Mouse (Mus musculus) heart, embryonic 11.5 days (tissue): ENCODE data around the gene Xkr7. TPM values are rescaled to one million over a fixed set of nuclear protein-coding genes. Genes with fewer than 3 reads are reported as not detected.

ENCODE experiments used
- ATAC-seq: fragments of 200-750 bp; cut with Nextera tagmentation; replicated peaks from 2 replicates; pipeline ENCODE4 v1.8.0; 2017; ENCODE audit warnings: moderate library complexity; ENCODE audit not compliant: insufficient number of reproducible peaks, low FRiP score, low TSS enrichment
- H3K27ac ChIP-seq: fragments of 300-500 bp; sonication (generic); 2 replicates; pipeline ENCODE4 v1.5.1; 2014; ENCODE audit warnings: mild to moderate bottlenecking, low read depth, low read length
- H3K27me3 ChIP-seq: fragments of 300-500 bp; sonication (generic); 2 replicates; pipeline ENCODE4 v1.6.1; 2014; ENCODE audit warnings: mild to moderate bottlenecking, low read length, mixed read lengths; ENCODE audit not compliant: control insufficient read depth, insufficient read depth
- H3K36me3 ChIP-seq: fragments of 300-500 bp; sonication (generic); 2 replicates; pipeline ENCODE4 v1.6.1; 2014; ENCODE audit warnings: mild to moderate bottlenecking, low read length, moderate library complexity, mixed read lengths; ENCODE audit not compliant: control insufficient read depth, insufficient read depth
- H3K4me1 ChIP-seq: fragments of 300-500 bp; sonication (generic); 2 replicates; pipeline ENCODE4 v1.6.1; 2014; ENCODE audit warnings: low read length; ENCODE audit not compliant: control insufficient read depth, insufficient read depth
- H3K4me2 ChIP-seq: fragments of 300-500 bp; sonication (generic); 2 replicates; pipeline ENCODE4 v1.6.1; 2014; ENCODE audit warnings: mild to moderate bottlenecking, moderate library complexity
- H3K4me3 ChIP-seq: fragments of 300-500 bp; sonication (generic); 2 replicates; pipeline ENCODE4 v1.5.1; 2014; ENCODE audit warnings: low read depth, low read length
- H3K9ac ChIP-seq: fragments of 300-500 bp; sonication (generic); 2 replicates; pipeline ENCODE4 v1.6.1; 2014; ENCODE audit warnings: mild to moderate bottlenecking, low read depth, low read length, moderate library complexity
- H3K9me3 ChIP-seq: fragments of 300-500 bp; sonication (generic); replicated peaks from 2 replicates; pipeline ENCODE4 v1.6.1; 2016; ENCODE audit warnings: low read length; ENCODE audit not compliant: control insufficient read depth
- WGBS: fragments of 180-500 bp; shearing (Covaris S2); extraction: QIAGEN DNeasy Blood & Tissue Kit; methylation state at CpG from one replicate; pipeline ENCODE4 v1.1.7; 2014; ENCODE audit not compliant: insufficient replicate concordance; 5-methylcytosine and 5-hydroxymethylcytosine counted together
- polyA plus RNA-seq: library from polyadenylated mRNA; unstranded; fragments of >200 nt; fragmentation: Nextera tagmentation; extraction: Ambion mirVana; gene quantifications from 2 replicates; pipeline ENCODE4 v1.2.1, GENCODE M21; 2014

The Xkr7 gene
- polyA plus RNA-seq, 1 experiment from 2014 or later, result not detected

- Histone ChIP-seq H3K27me3 (peaks cover 4% of the 10 kb centered on the region; the same call in 1 of the 2 replicates), H3K9ac (no peak overlapping the region), H3K4me3 (no peak overlapping the region), H3K36me3 (no peaks in the 10 kb centered on the region), H3K4me2 (no peak overlapping the region), H3K4me1 (no peaks in the 10 kb centered on the region), H3K27ac (no peak overlapping the region), H3K9me3 (no peaks in the 10 kb centered on the region)
- WGBS, result 72% methylated on average over 6 of the region's 6 CpGs
- ATAC-seq, result no peak
Measured at GRCm38 (mm10) chr2:153085556-153085955, 53.9 kb downstream of the Xkr7 start.

- WGBS, result 78% methylated on average over 4 of the region's 4 CpGs
- H3K27me3 ChIP-seq, result no peaks in the 10 kb centered on the region
- H3K4me2 ChIP-seq, result no peak overlapping the region
- H3K9me3 ChIP-seq, result no peaks in the 10 kb centered on the region
- ATAC-seq, result no peak
- no peak overlapping the region for H3K27ac ChIP-seq
- H3K9ac ChIP-seq, result no peak overlapping the region
- H3K36me3 ChIP-seq, result no peaks in the 10 kb centered on the region
- H3K4me3 ChIP-seq, result no peak overlapping the region
- no peaks in the 10 kb centered on the region for H3K4me1 ChIP-seq
Measured at GRCm38 (mm10) chr2:153086166-153086565, 54.5 kb downstream of the Xkr7 start.

- Histone ChIP-seq H3K9me3 (no peaks in the 10 kb centered on the region), H3K4me1 (no peaks in the 10 kb centered on the region), H3K4me2 (no peak overlapping the region), H3K27ac (no peak overlapping the region), H3K36me3 (no peaks in the 10 kb centered on the region), H3K4me3 (no peak overlapping the region), H3K9ac (no peak overlapping the region), H3K27me3 (no peaks in the 10 kb centered on the region)
- WGBS, result 84% methylated on average over 10 of the region's 10 CpGs
- ATAC-seq, result no peak
Measured at GRCm38 (mm10) chr2:153087091-153087490, 55.4 kb downstream of the Xkr7 start.

GRCm38 (mm10) chr2:153089316-153089715 lies 57.7 kb downstream of the Xkr7 start:
- Histone ChIP-seq H3K4me2 (no peak overlapping the region), H3K27ac (no peak overlapping the region), H3K36me3 (no peaks in the 10 kb centered on the region), H3K9ac (no peak overlapping the region), H3K27me3 (no peaks in the 10 kb centered on the region), H3K9me3 (no peaks in the 10 kb centered on the region), H3K4me3 (no peak overlapping the region), H3K4me1 (no peaks in the 10 kb centered on the region)
- no peak for ATAC-seq
- WGBS, result 56% methylated on average over 2 of the region's 2 CpGs

GRCm38 (mm10) chr2:153090551-153091165 lies 59.0 kb downstream of the Xkr7 start:
- WGBS, result 37% methylated on average over 10 of the region's 10 CpGs
- no peak overlapping the region for H3K4me2 ChIP-seq
- no peak for ATAC-seq

More at GRCm38 (mm10) chr2:153090551-153091165, 59.0 kb downstream of the Xkr7 start:
- H3K36me3 ChIP-seq, result no peaks in the 10 kb centered on the region
- no peak overlapping the region for H3K27ac ChIP-seq
- no peak overlapping the region for H3K4me3 ChIP-seq
- H3K4me1 ChIP-seq, result no peaks in the 10 kb centered on the region
- H3K9me3 ChIP-seq, result no peaks in the 10 kb centered on the region
- H3K9ac ChIP-seq, result no peak overlapping the region
- H3K27me3 ChIP-seq, result no peaks in the 10 kb centered on the region

Other genes starting within 250 kb of the Xkr7 start
- gene Bcl2l1, start 200.1 kb upstream of the Xkr7 start, polyA plus RNA-seq, result 69.8 and 73.1 TPM in 2 replicates
- 81.0 and 88.3 TPM in 2 replicates for gene Tpx2, start 183.9 kb upstream of the Xkr7 start, polyA plus RNA-seq
- gene Mylk2, start 120.5 kb upstream of the Xkr7 start, polyA plus RNA-seq, result not detected in 2 replicates
- gene Foxs1, start 98.6 kb upstream of the Xkr7 start, polyA plus RNA-seq, result 0.52 and 0.83 TPM in 2 replicates
- 0.07 TPM in 1 of 2 replicates, not detected in the other for gene Dusp15, start 80.2 kb upstream of the Xkr7 start, polyA plus RNA-seq
- gene Ttll9, start 69.4 kb upstream of the Xkr7 start, polyA plus RNA-seq, result 0.76 TPM in 1 of 2 replicates, not detected in the other
- 60.8 and 75.6 TPM in 2 replicates for gene Pdrg1, start 16.4 kb upstream of the Xkr7 start, polyA plus RNA-seq
- gene Ccm2l, start 34.1 kb downstream of the Xkr7 start, polyA plus RNA-seq, result 5.2 and 6.1 TPM in 2 replicates
- 0.87 and 1.6 TPM in 2 replicates for gene Hck, start 76.6 kb downstream of the Xkr7 start, polyA plus RNA-seq
- 73.2 and 75.8 TPM in 2 replicates for gene Tm9sf4, start 129.5 kb downstream of the Xkr7 start, polyA plus RNA-seq
- 4.8 and 5.6 TPM in 2 replicates for gene Tspyl3, start 193.6 kb downstream of the Xkr7 start, polyA plus RNA-seq
- 22.6 and 25.3 TPM in 2 replicates for gene Plagl2, start 209.6 kb downstream of the Xkr7 start, polyA plus RNA-seq
- 5.8 and 6.6 TPM in 2 replicates for gene Pofut1, start 209.7 kb downstream of the Xkr7 start, polyA plus RNA-seq